Mouse (Mus musculus) embryonic facial prominence, embryonic 15.5 days (tissue): ENCODE results near the gene Scimp. TPM values are rescaled to one million over a fixed set of nuclear protein-coding genes. Genes with fewer than 3 reads are reported as not detected.

Source experiments
- ATAC-seq: fragments of 200-750 bp; cut with Nextera tagmentation; 2 replicates; pipeline ENCODE4 v1.8.0; 2017; ENCODE audit warnings: low read depth, moderate TSS enrichment; ENCODE audit not compliant: insufficient number of reproducible peaks, low FRiP score, low TSS enrichment
- H3K27ac ChIP-seq: fragments of 300-500 bp; sonication (generic); replicated peaks from 2 replicates; pipeline ENCODE4 v1.5.1; 2015; ENCODE audit warnings: mild to moderate bottlenecking, inconsistent platforms
- H3K27me3 ChIP-seq: fragments of 300-500 bp; sonication (generic); 2 replicates; pipeline ENCODE4 v1.6.1; 2015; ENCODE audit warnings: inconsistent platforms
- H3K36me3 ChIP-seq: fragments of 300-500 bp; sonication (generic); 2 replicates; pipeline ENCODE4 v1.6.1; 2015; ENCODE audit warnings: mild to moderate bottlenecking, inconsistent platforms
- H3K4me1 ChIP-seq: fragments of 300-500 bp; sonication (generic); 2 replicates; pipeline ENCODE4 v1.6.1; 2015; ENCODE audit warnings: inconsistent platforms
- H3K4me2 ChIP-seq: fragments of 300-500 bp; sonication (generic); replicated peaks from 2 replicates; pipeline ENCODE4 v1.6.1; 2015; ENCODE audit warnings: mild to moderate bottlenecking, inconsistent platforms
- H3K4me3 ChIP-seq: fragments of 300-500 bp; sonication (generic); replicated peaks from 2 replicates; pipeline ENCODE4 v1.5.1; 2015; ENCODE audit warnings: mild to moderate bottlenecking, inconsistent platforms
- H3K9ac ChIP-seq: fragments of 300-500 bp; sonication (generic); 2 replicates; pipeline ENCODE4 v1.6.1; 2015; ENCODE audit warnings: inconsistent platforms
- H3K9me3 ChIP-seq: fragments of 300-500 bp; sonication (generic); replicated peaks from 2 replicates; pipeline ENCODE4 v1.6.1; 2016; ENCODE audit warnings: inconsistent platforms
- WGBS: fragments of 180-500 bp; shearing (Covaris S2); methylation state at CpG from one replicate; pipeline ENCODE4 v1.1.7; 2015; 5-methylcytosine and 5-hydroxymethylcytosine counted together
- polyA plus RNA-seq: library from polyadenylated mRNA; unstranded; fragments of >200 nt; fragmentation: Nextera tagmentation; extraction: Ambion mirVana; gene quantifications from 2 replicates; pipeline ENCODE4 v1.2.1, GENCODE M21; 2015

Gene Scimp
- polyA plus RNA-seq, 1 experiment from 2014 or later, result not detected

- no peaks in the 10 kb centered on the region for H3K36me3 ChIP-seq
- no peak overlapping the region for H3K4me3 ChIP-seq
- no peak for ATAC-seq
- no peaks in the 10 kb centered on the region for H3K27me3 ChIP-seq
- H3K4me1 ChIP-seq, result no peaks in the 10 kb centered on the region
- H3K9ac ChIP-seq, result no peak overlapping the region
- WGBS, result 28% methylated on average over 1 of the region's 1 CpGs
- H3K27ac ChIP-seq, result no peak overlapping the region
- no peaks in the 10 kb centered on the region for H3K9me3 ChIP-seq
- H3K4me2 ChIP-seq, result no peak overlapping the region
These were observed 3.4 kb downstream of the Scimp start for GRCm38 (mm10) chr11:70809011-70809410.

GRCm38 (mm10) chr11:70808101-70808500 is 4.3 kb downstream of the Scimp start:
- Histone ChIP-seq H3K4me3 (no peak overlapping the region), H3K27me3 (no peaks in the 10 kb centered on the region), H3K27ac (no peak overlapping the region), H3K4me1 (no peaks in the 10 kb centered on the region), H3K9ac (no peak overlapping the region), H3K4me2 (no peak overlapping the region), H3K36me3 (no peaks in the 10 kb centered on the region), H3K9me3 (no peaks in the 10 kb centered on the region)
- no peak for ATAC-seq
- WGBS, result 70% methylated on average over 3 of the region's 3 CpGs

- ATAC-seq, result no peak
- Histone ChIP-seq H3K27me3 (no peaks in the 10 kb centered on the region), H3K9me3 (no peaks in the 10 kb centered on the region), H3K4me1 (no peaks in the 10 kb centered on the region), H3K4me3 (no peak overlapping the region), H3K4me2 (no peak overlapping the region), H3K27ac (no peak overlapping the region), H3K36me3 (no peaks in the 10 kb centered on the region), H3K9ac (no peak overlapping the region)
- WGBS, result 86% methylated on average over 4 of the region's 4 CpGs
These were observed 4.8 kb downstream of the Scimp start for GRCm38 (mm10) chr11:70807630-70808029.

- H3K36me3 ChIP-seq, result no peaks in the 10 kb centered on the region
- H3K9me3 ChIP-seq, result no peaks in the 10 kb centered on the region
- 84% methylated on average over 4 of the region's 4 CpGs for WGBS
- H3K4me2 ChIP-seq, result no peak overlapping the region
- H3K4me1 ChIP-seq, result no peaks in the 10 kb centered on the region
- no peak overlapping the region for H3K4me3 ChIP-seq
- H3K9ac ChIP-seq, result no peak overlapping the region
- ATAC-seq, result no peak
- no peaks in the 10 kb centered on the region for H3K27me3 ChIP-seq
- H3K27ac ChIP-seq, result no peak overlapping the region
These were observed 5.7 kb downstream of the Scimp start for GRCm38 (mm10) chr11:70806697-70807096.

DNA sequence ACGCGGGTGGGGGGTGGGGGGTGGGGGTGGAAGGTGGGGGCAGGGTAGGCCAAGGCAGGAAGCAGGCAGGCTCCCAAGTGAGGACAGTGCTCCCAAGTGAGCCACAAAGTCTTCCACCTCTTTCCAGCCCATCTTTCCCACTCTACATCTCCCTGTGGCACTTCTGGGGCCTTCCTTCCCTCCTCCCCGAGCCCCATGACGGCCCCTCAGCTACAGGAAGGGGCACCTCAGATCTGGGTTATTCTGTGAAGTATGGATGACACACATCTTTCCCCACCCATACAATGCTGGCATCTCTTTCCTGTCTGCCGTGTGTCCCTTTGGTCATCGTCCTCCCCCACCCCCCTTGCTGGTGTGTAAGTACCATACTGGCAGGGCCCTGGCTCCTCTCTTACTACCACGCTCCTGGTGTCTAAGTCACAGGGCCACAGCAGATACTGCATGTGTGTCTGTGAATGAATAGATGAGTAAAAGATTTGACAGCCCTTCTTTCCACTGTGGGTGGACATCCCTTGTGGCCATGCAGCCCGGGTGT is 6.7 kb downstream of the Scimp start:
- H3K4me1 ChIP-seq, result no peaks in the 10 kb centered on the region

DNA sequence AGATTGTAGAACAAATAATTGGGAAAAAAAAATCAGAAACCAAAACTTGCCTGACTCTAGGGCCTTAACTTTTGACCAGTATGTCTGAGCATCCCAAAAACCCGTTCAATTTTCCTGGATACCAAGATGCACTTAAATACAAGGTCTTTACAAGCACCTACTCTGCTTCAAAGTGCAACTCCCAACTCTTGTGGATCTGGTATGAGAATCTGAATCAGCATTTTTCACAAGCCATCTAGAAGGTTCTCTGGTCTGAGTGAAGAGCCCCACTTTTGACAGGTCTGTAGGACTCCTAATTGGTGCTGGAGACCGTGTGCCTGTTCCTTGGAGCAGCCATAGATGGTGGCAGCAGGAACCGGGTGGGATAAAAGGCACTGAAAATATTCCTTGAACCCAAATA is 8.0 kb downstream of the Scimp start:
- ATAC-seq, result no peak
- Histone ChIP-seq H3K9me3 (no peaks in the 10 kb centered on the region), H3K4me1 (no peaks in the 10 kb centered on the region), H3K4me2 (no peak overlapping the region), H3K27me3 (no peaks in the 10 kb centered on the region), H3K9ac (no peak overlapping the region), H3K27ac (no peak overlapping the region), H3K4me3 (no peak overlapping the region), H3K36me3 (no peaks in the 10 kb centered on the region)
- 81% methylated on average over 3 of the region's 3 CpGs for whole genome bisulfite sequencing

More for the DNA sequence above, 6.7 kb downstream of the Scimp start:
- Histone ChIP-seq H3K27me3 (no peaks in the 10 kb centered on the region), H3K4me2 (no peak overlapping the region), H3K27ac (no peak overlapping the region), H3K9me3 (no peaks in the 10 kb centered on the region), H3K9ac (no peak overlapping the region), H3K4me3 (no peak overlapping the region), H3K36me3 (no peaks in the 10 kb centered on the region)
- no peak for ATAC-seq
- 79% methylated on average over 8 of the region's 8 CpGs for WGBS

DNA sequence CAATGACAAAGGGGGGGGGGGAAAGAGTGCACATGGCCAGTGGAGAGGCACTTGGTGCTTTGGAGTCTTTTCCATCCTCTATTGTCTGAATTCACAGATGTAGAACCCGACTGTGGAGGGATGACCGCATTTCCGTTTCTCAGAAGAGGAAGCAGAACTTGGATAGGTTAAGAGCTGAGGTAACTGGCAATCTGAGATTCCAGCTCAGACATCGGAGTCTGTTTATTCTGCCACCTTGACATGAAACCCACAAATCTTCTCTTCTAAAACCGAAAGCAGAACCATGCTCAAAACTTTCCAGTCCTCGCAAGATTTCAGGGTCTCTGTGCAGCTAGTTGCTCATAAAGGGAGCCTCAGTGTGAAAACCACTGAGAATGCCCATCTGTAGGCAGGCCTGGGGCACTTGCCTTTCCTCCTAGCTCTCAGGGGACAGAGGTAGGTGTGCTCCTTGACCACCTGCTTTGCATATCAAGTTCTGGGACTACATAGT is 8.6 kb downstream of the Scimp start:
- ATAC-seq, result no peak
- 86% methylated on average over 6 of the region's 6 CpGs for WGBS
- no peak overlapping the region for H3K4me2 ChIP-seq

DNA sequence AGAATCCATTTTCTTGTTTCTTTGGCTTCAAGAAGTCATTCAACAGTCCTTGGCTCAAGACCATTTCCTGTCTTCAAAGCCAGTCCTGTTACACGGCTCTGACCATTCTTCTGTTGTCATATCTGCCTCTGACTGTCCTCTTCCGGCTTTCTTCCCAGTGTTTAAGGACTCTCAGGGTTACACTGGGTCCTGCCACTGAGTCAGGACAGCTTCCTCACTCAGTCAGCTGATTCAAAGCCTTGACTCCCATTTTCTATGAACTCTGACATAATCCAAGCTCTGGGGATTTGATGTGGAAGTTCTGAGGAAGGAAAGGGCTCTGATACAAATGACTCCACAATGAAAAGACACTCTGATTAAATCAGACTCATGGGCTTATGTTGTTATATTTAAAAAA is 9.5 kb downstream of the Scimp start:
- Histone ChIP-seq H3K4me2 (no peak overlapping the region), H3K36me3 (no peaks in the 10 kb centered on the region), H3K9me3 (no peaks in the 10 kb centered on the region), H3K9ac (no peak overlapping the region), H3K4me3 (no peak overlapping the region), H3K27ac (no peak overlapping the region), H3K27me3 (no peaks in the 10 kb centered on the region), H3K4me1 (no peaks in the 10 kb centered on the region)
- ATAC-seq, result no peak
- WGBS, result 71% methylated on average over 2 of the region's 2 CpGs

More for the DNA sequence above, 8.6 kb downstream of the Scimp start:
- Histone ChIP-seq H3K27me3 (no peaks in the 10 kb centered on the region), H3K36me3 (no peaks in the 10 kb centered on the region), H3K4me1 (no peaks in the 10 kb centered on the region), H3K4me3 (no peak overlapping the region), H3K9me3 (no peaks in the 10 kb centered on the region), H3K27ac (no peak overlapping the region), H3K9ac (no peak overlapping the region)

DNA sequence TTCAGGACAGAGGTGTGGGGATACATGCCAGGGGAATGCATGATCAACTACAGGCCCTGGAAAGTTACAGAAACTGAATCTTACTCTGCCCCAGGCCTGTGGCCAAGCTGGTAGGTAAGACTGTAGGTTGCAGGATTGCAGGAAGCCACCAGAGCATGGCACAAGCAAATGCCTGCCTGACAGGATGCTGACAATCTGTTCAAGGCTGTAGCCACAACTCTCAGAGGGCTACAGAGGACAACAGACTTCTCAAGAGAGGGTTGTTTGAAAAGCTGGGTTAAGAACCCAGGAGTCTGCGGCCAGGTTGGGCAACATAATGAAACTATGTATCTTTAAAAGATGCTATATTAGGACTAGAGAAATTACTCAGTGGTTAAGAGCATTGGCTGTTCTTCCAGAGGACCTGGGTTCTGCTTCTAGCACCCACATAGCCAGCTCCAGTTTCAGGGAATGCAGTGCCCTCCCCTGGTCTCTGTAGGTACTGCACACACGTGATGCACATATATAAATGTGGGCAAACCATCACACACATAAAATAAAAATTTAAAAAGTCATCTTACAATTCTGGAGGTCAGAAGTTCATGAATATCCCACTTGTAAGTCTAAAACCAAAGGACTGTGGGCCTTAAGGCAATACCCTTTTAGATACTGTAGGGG is 10.1 kb downstream of the Scimp start:
- 89% methylated on average over 2 of the region's 2 CpGs for WGBS
- Histone ChIP-seq H3K9ac (no peak overlapping the region), H3K36me3 (no peaks in the 10 kb centered on the region), H3K4me3 (no peak overlapping the region), H3K27ac (no peak overlapping the region), H3K4me2 (no peak overlapping the region), H3K27me3 (no peaks in the 10 kb centered on the region), H3K4me1 (no peaks in the 10 kb centered on the region), H3K9me3 (no peaks in the 10 kb centered on the region)
- no peak for ATAC-seq

DNA sequence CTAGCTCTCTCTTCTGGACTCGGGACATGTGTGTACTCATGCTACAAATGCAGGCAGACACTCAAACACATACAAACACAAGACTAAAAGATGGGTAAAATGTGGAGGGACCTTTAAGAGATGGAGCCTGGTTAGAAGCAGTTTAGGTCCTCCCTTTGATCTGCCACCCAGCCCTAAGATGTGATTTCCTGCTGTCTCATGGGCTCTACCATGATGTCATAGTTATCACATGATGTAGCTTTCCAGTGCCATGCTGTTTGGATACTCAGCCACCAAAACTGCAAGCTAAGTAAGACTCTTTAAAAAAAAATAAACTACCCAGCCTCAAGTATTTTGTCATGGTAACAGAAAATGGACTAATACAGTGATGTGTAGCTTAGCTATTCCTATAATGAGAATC is 20.0 kb downstream of the Scimp start:
- ATAC-seq, result no peak
- Histone ChIP-seq H3K27ac (no peak overlapping the region), H3K27me3 (no peaks in the 10 kb centered on the region), H3K4me1 (no peaks in the 10 kb centered on the region), H3K36me3 (no peaks in the 10 kb centered on the region), H3K4me3 (no peak overlapping the region), H3K9ac (no peak overlapping the region), H3K9me3 (no peaks in the 10 kb centered on the region), H3K4me2 (no peak overlapping the region)
- 91% methylated on average over 1 of the region's 1 CpGs for WGBS

- ATAC-seq, result no peak
- Histone ChIP-seq H3K27me3 (no peaks in the 10 kb centered on the region), H3K9me3 (no peaks in the 10 kb centered on the region), H3K4me3 (no peak overlapping the region), H3K9ac (no peak overlapping the region), H3K4me1 (no peaks in the 10 kb centered on the region), H3K27ac (no peak overlapping the region), H3K36me3 (no peaks in the 10 kb centered on the region), H3K4me2 (no peak overlapping the region)
- 83% methylated on average over 5 of the region's 5 CpGs for WGBS
These were observed 20.7 kb downstream of the Scimp start for GRCm38 (mm10) chr11:70791676-70792075.
